Mouse (Mus musculus) bone marrow, adult 2 months (tissue): ENCODE results near the gene Eapp.
"Not testable (repeated sequence)": the region's sequence is repeated elsewhere in the genome, so short reads cannot be mapped to it uniquely, and the experiment has no call there.

Source experiments
- CTCF ChIP-seq: fragments of 200-500 bp; IDR thresholded peaks from 2 replicates; pipeline ENCODE4 v1.5.1; 2011; ENCODE audit warnings: low read length, control low read depth; ENCODE audit not compliant: control insufficient read depth, insufficient read depth
- POLR2A ChIP-seq: fragments of 200-500 bp; IDR thresholded peaks from 2 replicates; pipeline ENCODE4 v1.6.1; 2011; ENCODE audit warnings: low read depth, mild to moderate bottlenecking, control low read depth, low read length, borderline replicate concordance; ENCODE audit not compliant: control insufficient read depth

GRCm38 (mm10) chr12:54717516-54717915, 21.8 kb upstream of the Eapp start:
- TF ChIP-seq CTCF, POLR2A: not testable (repeated sequence)
